Mouse (Mus musculus) heart, embryonic 11.5 days (tissue): ENCODE results near the gene Inhbc. TPM values are rescaled to one million over a fixed set of nuclear protein-coding genes. Genes with fewer than 3 reads are reported as not detected.

ENCODE experiments used
- ATAC-seq: fragments of 200-750 bp; cut with Nextera tagmentation; replicated peaks from 2 replicates; pipeline ENCODE4 v1.8.0; 2017; ENCODE audit warnings: moderate library complexity; ENCODE audit not compliant: insufficient number of reproducible peaks, low FRiP score, low TSS enrichment
- H3K27ac ChIP-seq: fragments of 300-500 bp; sonication (generic); 2 replicates; pipeline ENCODE4 v1.5.1; 2014; ENCODE audit warnings: mild to moderate bottlenecking, low read depth, low read length
- H3K27me3 ChIP-seq: fragments of 300-500 bp; sonication (generic); 2 replicates; pipeline ENCODE4 v1.6.1; 2014; ENCODE audit warnings: mild to moderate bottlenecking, low read length, mixed read lengths; ENCODE audit not compliant: control insufficient read depth, insufficient read depth
- H3K36me3 ChIP-seq: fragments of 300-500 bp; sonication (generic); 2 replicates; pipeline ENCODE4 v1.6.1; 2014; ENCODE audit warnings: mild to moderate bottlenecking, low read length, moderate library complexity, mixed read lengths; ENCODE audit not compliant: control insufficient read depth, insufficient read depth
- H3K4me1 ChIP-seq: fragments of 300-500 bp; sonication (generic); 2 replicates; pipeline ENCODE4 v1.6.1; 2014; ENCODE audit warnings: low read length; ENCODE audit not compliant: control insufficient read depth, insufficient read depth
- H3K4me2 ChIP-seq: fragments of 300-500 bp; sonication (generic); 2 replicates; pipeline ENCODE4 v1.6.1; 2014; ENCODE audit warnings: mild to moderate bottlenecking, moderate library complexity
- H3K4me3 ChIP-seq: fragments of 300-500 bp; sonication (generic); 2 replicates; pipeline ENCODE4 v1.5.1; 2014; ENCODE audit warnings: low read depth, low read length
- H3K9ac ChIP-seq: fragments of 300-500 bp; sonication (generic); 2 replicates; pipeline ENCODE4 v1.6.1; 2014; ENCODE audit warnings: mild to moderate bottlenecking, low read depth, low read length, moderate library complexity
- H3K9me3 ChIP-seq: fragments of 300-500 bp; sonication (generic); replicated peaks from 2 replicates; pipeline ENCODE4 v1.6.1; 2016; ENCODE audit warnings: low read length; ENCODE audit not compliant: control insufficient read depth
- WGBS: fragments of 180-500 bp; shearing (Covaris S2); extraction: QIAGEN DNeasy Blood & Tissue Kit; methylation state at CpG from one replicate; pipeline ENCODE4 v1.1.7; 2014; ENCODE audit not compliant: insufficient replicate concordance; 5-methylcytosine and 5-hydroxymethylcytosine counted together
- polyA plus RNA-seq: library from polyadenylated mRNA; unstranded; fragments of >200 nt; fragmentation: Nextera tagmentation; extraction: Ambion mirVana; gene quantifications from 2 replicates; pipeline ENCODE4 v1.2.1, GENCODE M21; 2014

Inhbc gene
- polyA plus RNA-seq, 1 experiment from 2014 or later: 0.19 TPM

DNA sequence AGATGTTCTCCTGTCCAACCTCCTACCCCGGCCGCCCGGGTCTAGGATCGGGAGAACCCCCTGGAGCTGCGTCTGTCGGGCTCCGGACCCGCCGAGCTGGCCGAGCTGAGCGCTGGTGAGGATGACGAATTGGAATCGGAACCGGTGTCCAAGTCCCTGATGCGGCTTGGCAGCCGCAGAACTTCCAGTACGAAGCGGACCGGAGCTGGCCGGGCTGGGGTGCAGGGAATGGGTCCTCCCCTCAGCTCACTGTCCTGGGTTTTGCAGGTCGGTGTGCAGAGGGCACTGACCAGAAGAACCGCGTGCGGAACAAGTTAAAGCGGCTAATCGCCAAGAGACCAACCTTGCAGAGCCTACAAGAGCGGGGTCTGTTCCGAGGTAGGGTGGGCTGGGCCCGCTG lies 43.4 kb downstream of the Inhbc start:
- Histone ChIP-seq H3K4me2 (peak overlapping the region; percentile 88), H3K4me1 (peaks cover 11% of the 10 kb centered on the region), H3K27ac (no peak overlapping the region), H3K9me3 (no peaks in the 10 kb centered on the region), H3K9ac (peak overlapping the region; percentile 50; the same call in 1 of the 2 replicates), H3K36me3 (no peaks in the 10 kb centered on the region), H3K4me3 (peak overlapping the region; percentile 52), H3K27me3 (peaks cover 85% of the 10 kb centered on the region)
- WGBS: 4% methylated on average over 29 of the region's 29 CpGs
- no peak for ATAC-seq

DNA sequence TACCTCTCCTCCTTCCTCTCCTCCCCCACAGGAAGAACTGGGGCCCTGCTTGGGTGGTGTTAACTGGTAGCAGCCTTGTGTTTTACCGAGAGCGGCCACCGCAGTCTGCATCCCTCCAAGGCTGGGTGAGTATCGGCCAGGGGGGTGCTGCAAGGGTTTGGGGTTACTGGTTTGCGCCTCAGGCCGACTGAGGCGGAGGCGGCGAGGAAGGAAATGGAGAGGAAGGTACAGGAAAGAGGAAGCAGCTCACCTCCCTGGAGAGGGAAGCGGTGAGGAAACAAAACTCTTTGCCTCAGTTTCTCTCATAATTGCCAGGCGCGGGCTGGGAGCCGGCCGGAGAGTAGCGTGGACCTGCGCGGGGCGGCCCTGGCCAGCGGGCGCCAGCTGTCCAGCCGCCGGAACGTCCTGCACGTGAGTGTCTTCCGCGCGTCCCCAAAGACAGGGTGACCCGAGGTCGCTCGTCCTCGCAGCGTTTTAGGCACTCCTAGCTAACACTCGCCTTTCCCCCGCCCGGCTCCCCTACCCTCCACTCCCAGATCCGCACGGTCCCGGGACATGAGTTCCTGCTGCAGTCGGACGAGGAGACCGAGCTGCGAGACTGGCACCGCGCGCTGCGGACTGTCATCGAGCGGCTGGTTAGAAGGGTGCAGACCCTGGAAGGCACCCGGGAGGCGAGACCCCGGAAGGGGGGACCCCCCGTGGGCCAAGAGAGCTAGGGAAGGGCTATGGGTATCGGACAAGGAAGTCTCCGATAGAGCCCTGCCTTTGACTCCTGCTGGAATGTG lies 44.0 kb downstream of the Inhbc start:
- H3K4me1 ChIP-seq: peaks cover 11% of the 10 kb centered on the region
- H3K27me3 ChIP-seq: peaks cover 83% of the 10 kb centered on the region
- ATAC-seq: no peak
- under 1% methylated on average over 54 of the region's 54 CpGs for WGBS
- H3K9ac ChIP-seq: peak overlapping the region; percentile 50; the same call in 1 of the 2 replicates
- no peaks in the 10 kb centered on the region for H3K36me3 ChIP-seq
- peak overlapping the region; percentile 88 for H3K4me2 ChIP-seq
- peak overlapping the region; percentile 52 for H3K4me3 ChIP-seq
- no peak overlapping the region for H3K27ac ChIP-seq
- no peaks in the 10 kb centered on the region for H3K9me3 ChIP-seq

DNA sequence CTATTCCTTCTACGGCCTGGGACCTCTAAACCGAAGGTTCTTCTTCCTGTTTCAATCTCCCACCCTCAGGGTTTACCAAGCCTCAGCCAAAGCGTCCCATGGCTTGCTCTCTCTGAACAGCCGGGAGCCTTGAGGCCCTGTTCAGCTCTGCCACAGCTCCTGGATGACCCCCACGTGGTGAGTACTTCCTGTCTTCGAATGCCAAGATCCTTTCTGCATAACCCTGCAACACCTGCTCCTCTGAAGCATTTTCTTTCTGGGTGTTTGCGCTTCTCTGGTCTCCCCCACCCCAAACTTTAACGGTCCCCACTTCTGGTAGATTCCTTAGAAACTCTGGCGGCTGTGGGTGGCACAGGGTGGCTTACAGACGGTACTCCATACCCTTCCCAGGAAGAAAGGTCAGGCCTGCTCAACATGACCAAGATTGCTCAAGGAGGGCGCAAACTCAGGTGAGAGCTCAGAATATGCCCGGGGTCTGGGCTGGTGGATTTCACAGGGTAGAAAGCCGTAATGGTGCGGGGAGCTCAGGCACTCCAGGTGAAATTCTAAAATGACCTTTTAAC lies 44.7 kb downstream of the Inhbc start:
- peaks cover 80% of the 10 kb centered on the region for H3K27me3 ChIP-seq
- H3K9ac ChIP-seq: peak overlapping the region; percentile 50; the same call in 1 of the 2 replicates
- peak overlapping the region; percentile 52 for H3K4me3 ChIP-seq
- no peak overlapping the region for H3K27ac ChIP-seq
- 27% methylated on average over 14 of the region's 14 CpGs for WGBS
- peak overlapping the region; percentile 88 for H3K4me2 ChIP-seq
- no peaks in the 10 kb centered on the region for H3K9me3 ChIP-seq
- peaks cover 11% of the 10 kb centered on the region for H3K4me1 ChIP-seq
- no peaks in the 10 kb centered on the region for H3K36me3 ChIP-seq
- no peak for ATAC-seq

DNA sequence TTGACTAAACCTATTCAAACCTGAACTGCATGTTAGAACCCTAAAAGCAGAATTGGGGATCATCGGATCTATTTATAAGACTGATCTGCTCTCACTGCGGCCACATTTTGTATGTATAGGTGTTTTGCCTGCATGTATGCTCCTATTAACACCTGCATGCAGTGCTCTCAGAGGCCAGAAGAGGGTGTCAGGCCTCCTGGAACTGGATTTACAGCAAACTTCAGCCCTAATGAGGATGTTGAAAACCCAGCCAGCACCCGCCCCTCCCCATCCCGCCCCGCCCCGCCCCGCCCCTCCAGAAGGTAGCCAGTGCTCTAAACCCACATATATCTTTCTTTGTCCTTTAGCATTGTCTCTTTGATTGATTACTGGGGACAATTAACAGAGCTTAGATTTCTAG lies 45.7 kb downstream of the Inhbc start:
- Histone ChIP-seq H3K4me3 (no peak overlapping the region), H3K27me3 (peaks cover 71% of the 10 kb centered on the region), H3K36me3 (no peaks in the 10 kb centered on the region), H3K4me1 (peaks cover 11% of the 10 kb centered on the region), H3K27ac (no peak overlapping the region), H3K9me3 (no peaks in the 10 kb centered on the region), H3K4me2 (no peak overlapping the region), H3K9ac (no peak overlapping the region)
- WGBS: 9% methylated on average over 7 of the region's 7 CpGs
- ATAC-seq: no peak; the same call in 1 of the 2 replicates

DNA sequence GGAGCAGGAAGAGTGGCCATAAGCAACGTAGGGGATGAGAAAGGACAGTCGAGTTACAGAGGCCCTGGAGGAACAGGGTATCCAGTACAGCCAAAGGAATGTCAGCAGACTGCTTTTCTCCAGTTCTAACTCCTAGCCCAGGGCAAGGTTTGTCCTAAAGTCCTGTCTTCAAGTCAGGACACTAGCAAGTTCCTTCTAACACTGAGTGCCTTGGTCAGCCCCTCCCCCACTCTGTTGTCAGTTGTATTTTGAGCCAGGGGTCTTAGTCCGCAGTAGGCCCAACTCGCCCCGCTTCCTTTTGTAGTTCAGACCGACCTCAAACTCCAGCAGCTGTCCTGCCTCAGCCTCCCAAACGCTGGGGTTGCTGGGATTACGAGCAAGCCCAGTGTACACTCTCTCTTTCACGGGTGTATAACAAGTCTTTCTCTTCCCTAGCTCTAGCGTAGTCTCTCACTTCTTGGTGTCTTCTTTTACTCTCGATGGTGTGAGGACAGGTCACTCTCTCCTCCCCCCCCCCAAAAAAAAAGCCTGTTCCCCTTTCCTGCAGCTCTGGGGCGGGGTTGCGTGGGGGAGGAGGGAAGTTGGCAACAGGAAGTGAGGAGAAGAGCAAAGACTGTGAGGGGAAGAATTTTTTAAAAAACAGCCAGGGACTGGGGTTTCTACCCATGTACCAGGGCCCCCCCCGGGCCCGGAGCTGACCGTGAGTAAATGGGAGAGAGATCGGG lies 46.9 kb downstream of the Inhbc start:
- H3K9ac ChIP-seq: no peak overlapping the region
- H3K9me3 ChIP-seq: no peaks in the 10 kb centered on the region
- H3K4me3 ChIP-seq: no peak overlapping the region
- no peak overlapping the region for H3K27ac ChIP-seq
- H3K4me1 ChIP-seq: peaks cover 11% of the 10 kb centered on the region
- 60% methylated on average over 17 of the region's 17 CpGs for WGBS
- no peaks in the 10 kb centered on the region for H3K36me3 ChIP-seq
- ATAC-seq: no peak
- peaks cover 61% of the 10 kb centered on the region for H3K27me3 ChIP-seq
- H3K4me2 ChIP-seq: no peak overlapping the region

DNA sequence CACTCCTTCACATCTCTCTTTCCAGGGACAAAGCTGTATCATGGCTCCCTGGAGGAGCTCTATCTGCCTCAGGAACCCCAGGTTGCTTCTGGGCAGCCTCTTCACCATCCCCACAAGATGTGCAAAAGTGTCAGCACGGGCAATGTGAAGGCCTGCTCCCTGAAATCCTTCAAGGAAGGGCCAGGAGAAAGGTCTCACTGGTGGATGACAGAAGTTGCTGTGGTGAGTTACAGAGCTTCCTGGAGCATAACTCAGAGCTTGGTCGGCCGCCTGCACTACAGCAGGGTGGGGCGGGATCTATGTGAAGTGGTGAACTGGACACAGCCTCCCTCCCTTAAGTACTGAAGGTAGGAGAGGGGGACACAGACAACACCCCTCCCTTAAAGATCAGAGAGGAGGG lies 47.6 kb downstream of the Inhbc start:
- H3K36me3 ChIP-seq: no peaks in the 10 kb centered on the region
- H3K27ac ChIP-seq: no peak overlapping the region
- H3K4me3 ChIP-seq: no peak overlapping the region
- no peaks in the 10 kb centered on the region for H3K9me3 ChIP-seq
- no peak overlapping the region for H3K9ac ChIP-seq
- H3K27me3 ChIP-seq: peaks cover 56% of the 10 kb centered on the region
- no peak overlapping the region for H3K4me2 ChIP-seq
- WGBS: 60% methylated on average over 4 of the region's 4 CpGs
- H3K4me1 ChIP-seq: peaks cover 11% of the 10 kb centered on the region
- no peak for ATAC-seq

DNA sequence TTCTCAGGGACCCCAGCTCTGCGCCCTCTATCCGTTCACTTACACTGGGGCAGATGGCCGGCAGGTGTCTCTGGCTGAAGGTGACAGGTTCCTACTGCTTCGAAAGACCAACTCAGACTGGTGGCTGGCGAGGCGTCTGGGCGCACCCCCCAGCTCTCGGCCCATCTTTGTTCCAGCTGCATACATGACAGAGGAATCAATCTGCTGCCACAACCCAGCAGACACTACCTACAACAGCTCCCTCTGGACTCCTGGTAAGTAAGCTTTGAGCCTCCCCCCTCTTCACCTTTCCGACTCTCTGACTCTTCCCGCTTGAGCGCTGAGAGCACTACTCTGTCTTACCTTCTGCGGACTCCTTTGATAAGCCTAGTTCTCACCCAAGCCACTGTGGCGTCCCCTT lies 48.1 kb downstream of the Inhbc start:
- Histone ChIP-seq H3K27me3 (peaks cover 52% of the 10 kb centered on the region), H3K4me1 (peaks cover 11% of the 10 kb centered on the region), H3K4me3 (no peak overlapping the region), H3K27ac (no peak overlapping the region), H3K36me3 (no peaks in the 10 kb centered on the region), H3K4me2 (no peak overlapping the region), H3K9me3 (no peaks in the 10 kb centered on the region), H3K9ac (no peak overlapping the region)
- WGBS: 48% methylated on average over 13 of the region's 13 CpGs
- no peak for ATAC-seq

DNA sequence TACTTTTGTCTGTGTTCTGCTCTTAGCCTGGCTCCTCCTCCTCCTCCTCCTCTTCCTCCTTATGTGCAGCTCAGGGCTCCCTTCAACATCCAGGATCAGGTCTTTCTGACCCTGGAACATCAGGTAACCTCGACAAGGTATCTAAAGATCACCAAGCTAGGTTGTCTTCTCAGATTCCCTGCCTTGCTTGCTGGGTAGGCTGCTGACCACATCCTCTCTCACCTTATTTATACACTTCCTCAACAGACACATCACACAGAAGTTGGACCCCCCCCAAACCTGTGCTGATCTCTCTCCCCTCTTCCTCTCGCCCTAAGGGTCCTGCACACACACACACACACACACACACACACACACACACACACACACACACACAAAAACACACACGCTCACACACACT lies 48.6 kb downstream of the Inhbc start, which contains the start of gene Arhgap9:
TSS of gene Arhgap9 (plus strand) at position 344 of the 400 bp plus-strand sequence.
- no peak within 1 kb of the TSS for H3K4me3 ChIP-seq
- no peak for ATAC-seq
- H3K4me1 ChIP-seq: peaks cover 9% of the 10 kb centered on the region
- no peak within 1 kb of the TSS for H3K4me2 ChIP-seq
- H3K9me3 ChIP-seq: no peaks in the 10 kb centered on the region
- H3K27me3 ChIP-seq: peaks cover 46% of the 10 kb centered on the region
- no peak within 1 kb of the TSS for H3K9ac ChIP-seq
- WGBS: 85% methylated on average over 3 of the region's 3 CpGs
- no peaks in the 10 kb centered on the region for H3K36me3 ChIP-seq
- no peak within 1 kb of the TSS for H3K27ac ChIP-seq
